Comparison of ENCODE assay signal across 10 mouse cellular contexts in the genomic region with DNA sequence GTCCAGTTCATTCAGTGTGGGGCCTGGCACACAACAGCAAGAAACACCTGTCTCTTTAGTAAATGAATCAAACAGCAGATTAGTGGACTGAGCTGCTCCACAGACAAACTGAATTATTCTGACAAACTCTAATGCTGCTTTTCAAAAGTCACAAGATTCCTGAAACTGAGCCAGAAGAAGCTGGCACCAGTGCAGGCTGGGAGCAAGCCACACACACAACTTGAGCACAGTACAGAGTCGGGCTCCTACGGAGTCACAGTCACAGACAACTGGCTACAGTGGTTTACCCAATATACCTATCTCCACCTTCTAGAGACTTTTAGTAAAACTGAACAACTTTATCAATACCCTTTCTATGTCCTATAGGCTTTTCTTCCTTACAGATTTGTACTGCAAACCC.
DNase-seq lines count a peak whose midpoint lies in the region; ATAC-seq and TF ChIP-seq lines count a peak whose summit lies in the region.
"Had no signal": no experiment of that assay in that cellular context is flagged by ENCODE, and none has a peak within 500 bp of the region (broad histone marks: within the 10 kb centered on the region; RNA-seq: fewer than 3 reads in every experiment).

No protein-coding gene starts in this region.

- H3K27ac ChIP-seq in forebrain, embryonic 15.5 days (replicated peaks): no peak overlapping the region
- H3K27ac ChIP-seq in forebrain, embryonic 12.5 days: no peak overlapping the region
- H3K27ac ChIP-seq: limb, embryonic 13.5 days had no signal

- no peak for TF ChIP-seq POLR2A in lung, adult 2 months (IDR thresholded peaks at IDR 0.05; ENCODE audit: borderline replicate concordance, extremely low read depth, low read depth, low read length)

- H3K4me1 ChIP-seq in forebrain, embryonic 15.5 days: peaks cover 30% of the 10 kb centered on the region
- peaks cover 12% of the 10 kb centered on the region for H3K4me1 ChIP-seq in forebrain, embryonic 12.5 days
- peaks cover 10% of the 10 kb centered on the region; the same call in 1 of the 2 replicates for H3K4me1 ChIP-seq in lung, adult 2 months (ENCODE audit: control insufficient read depth, insufficient read depth, low read length)

- H3K27me3 ChIP-seq in forebrain, embryonic 15.5 days: no peaks in the 10 kb centered on the region
- H3K27me3 ChIP-seq in forebrain, embryonic 12.5 days: no peaks in the 10 kb centered on the region
- H3K27me3 ChIP-seq: limb, embryonic 13.5 days had no signal

- no peak for TF ChIP-seq CTCF in lung, adult 2 months (IDR thresholded peaks at IDR 0.05; ENCODE audit: insufficient read depth, low read length)

- WGBS in forebrain, embryonic 15.5 days: 21% methylated on average over 2 of the region's 2 CpGs
- 67% methylated on average over 2 of the region's 2 CpGs for WGBS in forebrain, embryonic 12.5 days
- WGBS in lung, adult 2 months: 15% methylated on average over 2 of the region's 2 CpGs

- intact Hi-C loops in left cerebral cortex, postnatal 14 days (cut with DNase I): no loop called here

- peak; percentile 25 to 35 for DNase-seq in lung, adult 18-20 months
- DNase-seq in lung, adult 2 months: no peak
- peak; percentile 53 for DNase-seq in gastrocnemius, adult 18-20 months (ENCODE audit: low spot score)
- peak; percentile 70 for DNase-seq in lung, postnatal 10 days
- no peak for DNase-seq in left cerebral cortex, postnatal 14 days (ENCODE audit: low spot score in 2 of 2)
- DNase-seq in embryo, embryonic 11 days: no peak

- H3K4me2 ChIP-seq in forebrain, embryonic 15.5 days (replicated peaks): no peak overlapping the region
- no peak overlapping the region for H3K4me2 ChIP-seq in forebrain, embryonic 12.5 days
- H3K4me2 ChIP-seq: limb, embryonic 13.5 days had no signal

- H3K4me3 ChIP-seq in forebrain, embryonic 15.5 days: no peak overlapping the region
- no peak overlapping the region for H3K4me3 ChIP-seq in forebrain, embryonic 12.5 days (replicated peaks)
- H3K4me3 ChIP-seq in lung, adult 2 months (replicated peaks; ENCODE audit: extremely low read depth, low read depth, low read length): no peak overlapping the region
- H3K4me3 ChIP-seq: erythroblast, embryonic 14.5 days; limb, embryonic 13.5 days had no signal

- no peaks in the 10 kb centered on the region for H3K36me3 ChIP-seq in forebrain, embryonic 15.5 days
- no peaks in the 10 kb centered on the region for H3K36me3 ChIP-seq in forebrain, embryonic 12.5 days (replicated peaks)
- H3K36me3 ChIP-seq: limb, embryonic 13.5 days had no signal

- peak; percentile 49; the same call in 1 of the 2 replicates for ATAC-seq in forebrain, embryonic 15.5 days (replicated peaks)
- ATAC-seq in forebrain, embryonic 12.5 days (ENCODE audit: low FRiP score): no peak

- no peak overlapping the region for H3K9ac ChIP-seq in forebrain, embryonic 15.5 days (replicated peaks)
- H3K9ac ChIP-seq in forebrain, embryonic 12.5 days: no peak overlapping the region
- H3K9ac ChIP-seq: limb, embryonic 13.5 days had no signal

- H3K9me3 ChIP-seq in forebrain, embryonic 15.5 days: no peaks in the 10 kb centered on the region
- no peaks in the 10 kb centered on the region for H3K9me3 ChIP-seq in forebrain, embryonic 12.5 days
- H3K9me3 ChIP-seq: limb, embryonic 13.5 days had no signal

Comparison
In these comparisons a context has a peak if more than half of its experiments do, and no peak if none do; other contexts are left out.
1. DNase-seq: peak in lung, adult 18-20 months (2 of 2), gastrocnemius, adult 18-20 months (single experiment) and lung, postnatal 10 days (single experiment); none in lung, adult 2 months (single experiment), left cerebral cortex, postnatal 14 days (0 of 2) and embryo, embryonic 11 days (single experiment).